Mouse (Mus musculus) spleen, adult 2 months (tissue): ENCODE data around the gene Ptprcap. TPM values are rescaled to one million over a fixed set of nuclear protein-coding genes. Genes with fewer than 3 reads are reported as not detected.
A peak's percentile ranks its signal among the peaks of the same experiment; 100 is the strongest.

Experiments
- DNase-seq, 2 experiments: peaks; one replicate each; pipeline versions ENCODE4 v3.0.0 to v3.0.0-alpha.2; 2012 to 2021; ENCODE audit warnings: low spot score in 2 of 2, low read depth in 1 of 2
- H3K27ac ChIP-seq: fragments of 200-500 bp; 2 replicates; pipeline ENCODE4 v1.5.1; 2012; ENCODE audit warnings: low read length, inconsistent platforms; ENCODE audit not compliant: insufficient read depth
- H3K27me3 ChIP-seq: fragments of 200-500 bp; 2 replicates; pipeline ENCODE4 v1.6.1; 2012; ENCODE audit warnings: mild to moderate bottlenecking, moderate library complexity, low read length, inconsistent platforms; ENCODE audit not compliant: control insufficient read depth, insufficient read depth
- H3K36me3 ChIP-seq: fragments of 200-500 bp; 2 replicates; pipeline ENCODE4 v1.6.1; 2012; ENCODE audit warnings: mild to moderate bottlenecking, low read length, inconsistent platforms; ENCODE audit not compliant: control insufficient read depth, insufficient read depth
- H3K4me1 ChIP-seq: fragments of 200-500 bp; 2 replicates; pipeline ENCODE4 v1.6.1; 2011; ENCODE audit warnings: inconsistent platforms; ENCODE audit not compliant: control insufficient read depth, insufficient read depth, insufficient read length
- H3K4me3 ChIP-seq: fragments of 200-500 bp; 2 replicates; pipeline ENCODE4 v1.5.1; 2011; ENCODE audit warnings: mild to moderate bottlenecking, inconsistent platforms; ENCODE audit not compliant: insufficient read depth, insufficient read length; ENCODE audit errors: extremely low read depth
- CTCF ChIP-seq: fragments of 200-500 bp; IDR thresholded peaks from 2 replicates; pipeline ENCODE4 v1.5.1; 2011; ENCODE audit warnings: mild to moderate bottlenecking, inconsistent platforms; ENCODE audit not compliant: insufficient read depth, insufficient read length, insufficient replicate concordance; ENCODE audit errors: extremely low read depth
- POLR2A ChIP-seq: fragments of 200-500 bp; IDR thresholded peaks from 2 replicates; pipeline ENCODE4 v1.6.1; 2011; ENCODE audit warnings: low read depth, low read length, inconsistent platforms
- WGBS: fragments of 180-500 bp; shearing (Covaris S2); methylation state at CpG from one replicate; pipeline ENCODE4 v1.1.7; 2018; 5-methylcytosine and 5-hydroxymethylcytosine counted together
- polyA plus RNA-seq: library from polyadenylated mRNA; depleted of rRNA; stranded (reverse); fragments of >200 nt; gene quantifications from 2 replicates; pipeline ENCODE4 v1.2.3, GENCODE M21; 2012; rRNA removed

Ptprcap gene
- polyA plus RNA-seq, 1 experiment = 631 TPM

- no peak for DNase-seq
- Histone ChIP-seq H3K36me3 (no peaks in the 10 kb centered on the region; the same call in 1 of the 2 replicates), H3K4me1 (peaks cover 38% of the 10 kb centered on the region), H3K27ac (peak overlapping the region; percentile 88), H3K27me3 (no peaks in the 10 kb centered on the region), H3K4me3 (peak overlapping the region; percentile 27; the same call in 1 of the 2 replicates)
- WGBS = 55% methylated on average over 4 of the region's 4 CpGs
- TF ChIP-seq CTCF = no peak
- TF ChIP-seq POLR2A = no peak
Measured at GRCm38 (mm10) chr19:4204889-4205288, 51.5 kb downstream of the Ptprcap start.

Other genes starting within 250 kb of the Ptprcap start
- 269 and 299 TPM in 2 replicates for gene Tcirg1, start 246.5 kb upstream of the Ptprcap start, polyA plus RNA-seq
- 120 and 161 TPM in 2 replicates for gene Ndufs8, start 240.8 kb upstream of the Ptprcap start, polyA plus RNA-seq
- 24.6 and 26.1 TPM in 2 replicates for gene Aldh3b1, start 223.8 kb upstream of the Ptprcap start, polyA plus RNA-seq
- gene Unc93b1, start 218.4 kb upstream of the Ptprcap start, polyA plus RNA-seq = 753 and 934 TPM in 2 replicates
- gene Aldh3b3, start 195.0 kb upstream of the Ptprcap start, polyA plus RNA-seq = 0.07 and 0.20 TPM in 2 replicates
- gene Aldh3b2, start 181.3 kb upstream of the Ptprcap start, polyA plus RNA-seq = 0.65 and 0.79 TPM in 2 replicates
- 9.6 and 11.1 TPM in 2 replicates for gene Acy3, start 167.0 kb upstream of the Ptprcap start, polyA plus RNA-seq
- gene Tbx10, start 160.9 kb upstream of the Ptprcap start, polyA plus RNA-seq = not detected in 2 replicates
- gene Nudt8, start 153.0 kb upstream of the Ptprcap start, polyA plus RNA-seq = 18.5 and 22.2 TPM in 2 replicates
- gene Gm49405, start 153.0 kb upstream of the Ptprcap start, polyA plus RNA-seq = 2.9 and 3.1 TPM in 2 replicates
- 12.8 and 13.7 TPM in 2 replicates for gene Doc2g, start 150.3 kb upstream of the Ptprcap start, polyA plus RNA-seq
- 65.5 and 71.3 TPM in 2 replicates for gene Ndufv1, start 140.8 kb upstream of the Ptprcap start, polyA plus RNA-seq
- 179 and 335 TPM in 2 replicates for gene Gstp1, start 115.6 kb upstream of the Ptprcap start, polyA plus RNA-seq
- gene Gstp2, start 107.6 kb upstream of the Ptprcap start, polyA plus RNA-seq = 17.9 and 132 TPM in 2 replicates
- gene Gstp3, start 94.0 kb upstream of the Ptprcap start, polyA plus RNA-seq = 13.0 and 15.7 TPM in 2 replicates
- gene Cabp2, start 72.0 kb upstream of the Ptprcap start, polyA plus RNA-seq = 7.0 and 8.3 TPM in 2 replicates
- gene Cdk2ap2, start 56.4 kb upstream of the Ptprcap start, polyA plus RNA-seq = 247 and 334 TPM in 2 replicates
- 358 and 415 TPM in 2 replicates for gene Pitpnm1, start 53.6 kb upstream of the Ptprcap start, polyA plus RNA-seq
- 85.3 and 99.6 TPM in 2 replicates for gene Aip, start 27.7 kb upstream of the Ptprcap start, polyA plus RNA-seq
- gene Gpr152, start 13.8 kb upstream of the Ptprcap start, polyA plus RNA-seq = 0.09 and 0.11 TPM in 2 replicates
- gene Cabp4, start 9.6 kb upstream of the Ptprcap start, polyA plus RNA-seq = 1.9 and 2.2 TPM in 2 replicates
- 386 and 394 TPM in 2 replicates for gene Coro1b, start 5.0 kb upstream of the Ptprcap start, polyA plus RNA-seq
- gene Rps6kb2, start 9.8 kb downstream of the Ptprcap start, polyA plus RNA-seq = 40.7 and 51.5 TPM in 2 replicates
- gene Carns1, start 21.9 kb downstream of the Ptprcap start, polyA plus RNA-seq = 52.0 and 64.5 TPM in 2 replicates
- 266 and 328 TPM in 2 replicates for gene Tbc1d10c, start 37.7 kb downstream of the Ptprcap start, polyA plus RNA-seq
- 464 and 481 TPM in 2 replicates for gene Ppp1ca, start 38.5 kb downstream of the Ptprcap start, polyA plus RNA-seq
- 53.1 and 62.9 TPM in 2 replicates for gene Rad9a, start 48.1 kb downstream of the Ptprcap start, polyA plus RNA-seq
- 128 and 163 TPM in 2 replicates for gene Clcf1, start 60.6 kb downstream of the Ptprcap start, polyA plus RNA-seq
- not detected in 2 replicates for gene AC109138.7, start 60.8 kb downstream of the Ptprcap start, polyA plus RNA-seq
- 233 and 309 TPM in 2 replicates for gene Pold4, start 78.3 kb downstream of the Ptprcap start, polyA plus RNA-seq
- 43.3 and 51.1 TPM in 2 replicates for gene Ssh3, start 115.6 kb downstream of the Ptprcap start, polyA plus RNA-seq
- gene Ankrd13d, start 129.5 kb downstream of the Ptprcap start, polyA plus RNA-seq = 16.1 and 17.7 TPM in 2 replicates
- 301 and 394 TPM in 2 replicates for gene Grk2, start 152.6 kb downstream of the Ptprcap start, polyA plus RNA-seq
- gene Kdm2a, start 244.7 kb downstream of the Ptprcap start, polyA plus RNA-seq = 98.9 and 115 TPM in 2 replicates